Comparison of ENCODE assay signal across 13 mouse cellular contexts in genomic region chr16:70103791-70104378, GRCm38 (mm10).
DNase-seq lines count a peak whose midpoint lies in the region; ATAC-seq and TF ChIP-seq lines count a peak whose summit lies in the region.
"Had no signal": no experiment of that assay in that cellular context is flagged by ENCODE, and none has a peak within 500 bp of the region (broad histone marks: within the 10 kb centered on the region; RNA-seq: fewer than 3 reads in every experiment).

No protein-coding gene starts in this region.

- no peak overlapping the region for H3K9ac ChIP-seq in hindbrain, postnatal 0 days (replicated peaks; ENCODE audit: low read length)
- no peak overlapping the region for H3K9ac ChIP-seq in hindbrain, embryonic 11.5 days (ENCODE audit: low read depth, low read length)
- no peak overlapping the region for H3K9ac ChIP-seq in midbrain, postnatal 0 days (replicated peaks; ENCODE audit: low read length, poor library complexity, severe bottlenecking)
- no peak overlapping the region for H3K9ac ChIP-seq in midbrain, embryonic 15.5 days
- H3K9ac ChIP-seq: intestine, embryonic 15.5 days had no signal

- 50% methylated on average over 6 of the region's 6 CpGs for WGBS in hindbrain, postnatal 0 days
- 67% methylated on average over 6 of the region's 6 CpGs for WGBS in hindbrain, embryonic 11.5 days
- 59% methylated on average over 6 of the region's 6 CpGs for WGBS in midbrain, postnatal 0 days
- WGBS in midbrain, embryonic 15.5 days, result 61% methylated on average over 6 of the region's 6 CpGs

- H3K4me2 ChIP-seq in hindbrain, postnatal 0 days (ENCODE audit: low read depth, low read length), result no peak overlapping the region
- no peak overlapping the region for H3K4me2 ChIP-seq in hindbrain, embryonic 11.5 days (replicated peaks; ENCODE audit: low read depth, low read length)
- no peak overlapping the region for H3K4me2 ChIP-seq in midbrain, postnatal 0 days (ENCODE audit: low read depth, low read length, poor library complexity, severe bottlenecking)
- no peak overlapping the region for H3K4me2 ChIP-seq in midbrain, embryonic 15.5 days
- H3K4me2 ChIP-seq: intestine, embryonic 15.5 days; midbrain, embryonic 11.5 days had no signal

- no peaks in the 10 kb centered on the region for H3K4me1 ChIP-seq in hindbrain, postnatal 0 days (ENCODE audit: insufficient read depth, low read length)
- H3K4me1 ChIP-seq in hindbrain, embryonic 11.5 days (replicated peaks; ENCODE audit: control insufficient read depth, insufficient read depth, low read length), result no peaks in the 10 kb centered on the region
- no peaks in the 10 kb centered on the region for H3K4me1 ChIP-seq in midbrain, postnatal 0 days (ENCODE audit: insufficient read depth, low read length)
- no peaks in the 10 kb centered on the region for H3K4me1 ChIP-seq in midbrain, embryonic 15.5 days

- TF ChIP-seq CTCF in hindbrain, postnatal 0 days (IDR thresholded peaks at IDR 0.05; ENCODE audit: low read depth), result no peak
- TF ChIP-seq CTCF in midbrain, postnatal 0 days (IDR thresholded peaks at IDR 0.05), result no peak

- H3K4me3 ChIP-seq in hindbrain, postnatal 0 days (ENCODE audit: low read length), result no peak overlapping the region
- no peak overlapping the region for H3K4me3 ChIP-seq in hindbrain, embryonic 11.5 days (ENCODE audit: low read depth, low read length)
- no peak overlapping the region for H3K4me3 ChIP-seq in midbrain, postnatal 0 days (ENCODE audit: low read depth, low read length)
- no peak overlapping the region for H3K4me3 ChIP-seq in midbrain, embryonic 15.5 days
- H3K4me3 ChIP-seq: intestine, embryonic 15.5 days had no signal

- no peaks in the 10 kb centered on the region for H3K36me3 ChIP-seq in hindbrain, postnatal 0 days (ENCODE audit: insufficient read depth, low read length)
- H3K36me3 ChIP-seq in hindbrain, embryonic 11.5 days (ENCODE audit: control insufficient read depth, insufficient read depth, low read length), result no peaks in the 10 kb centered on the region
- H3K36me3 ChIP-seq in midbrain, postnatal 0 days (ENCODE audit: insufficient read depth, low read length), result no peaks in the 10 kb centered on the region
- no peaks in the 10 kb centered on the region for H3K36me3 ChIP-seq in midbrain, embryonic 15.5 days (replicated peaks)
- H3K36me3 ChIP-seq: intestine, embryonic 15.5 days had no signal

- H3K27me3 ChIP-seq in hindbrain, postnatal 0 days (ENCODE audit: insufficient read depth, low read length), result no peaks in the 10 kb centered on the region
- H3K27me3 ChIP-seq in hindbrain, embryonic 11.5 days (ENCODE audit: control insufficient read depth, insufficient read depth, low read length), result no peaks in the 10 kb centered on the region
- H3K27me3 ChIP-seq in midbrain, postnatal 0 days (ENCODE audit: insufficient read depth, low read length), result no peaks in the 10 kb centered on the region
- H3K27me3 ChIP-seq in midbrain, embryonic 15.5 days (replicated peaks), result no peaks in the 10 kb centered on the region
- H3K27me3 ChIP-seq: intestine, embryonic 15.5 days had no signal

- H3K27ac ChIP-seq in hindbrain, postnatal 0 days, result no peak overlapping the region
- no peak overlapping the region for H3K27ac ChIP-seq in hindbrain, embryonic 11.5 days (ENCODE audit: low read depth, low read length)
- H3K27ac ChIP-seq in midbrain, postnatal 0 days (ENCODE audit: low read depth, low read length), result no peak overlapping the region
- H3K27ac ChIP-seq in midbrain, embryonic 15.5 days, result no peak overlapping the region
- H3K27ac ChIP-seq: intestine, embryonic 15.5 days had no signal

- no peaks in the 10 kb centered on the region for H3K9me3 ChIP-seq in hindbrain, postnatal 0 days (ENCODE audit: low read length)
- H3K9me3 ChIP-seq in hindbrain, embryonic 11.5 days (ENCODE audit: control insufficient read depth, low read length), result no peaks in the 10 kb centered on the region
- no peaks in the 10 kb centered on the region for H3K9me3 ChIP-seq in midbrain, postnatal 0 days (ENCODE audit: low read length)
- H3K9me3 ChIP-seq in midbrain, embryonic 15.5 days, result no peaks in the 10 kb centered on the region
- H3K9me3 ChIP-seq: intestine, embryonic 15.5 days had no signal

- peak; percentile 3 for DNase-seq in embryo, embryonic 10 days (ENCODE audit: low spot score)
- DNase-seq in embryo, embryonic 9.5 days (ENCODE audit: extremely low spot score), result no peak
- peak; percentile 27 for DNase-seq in hindbrain, postnatal 0 days (ENCODE audit: low spot score)
- DNase-seq in hindbrain, embryonic 11.5 days (ENCODE audit: low spot score), result no peak
- peak; percentile 12 for DNase-seq in midbrain, postnatal 0 days (ENCODE audit: low spot score)
- no peak for DNase-seq in urinary bladder, postnatal 4 days (ENCODE audit: low spot score in 2 of 2)
- DNase-seq: adrenal gland, adult 2 months; cerebellum, adult 9-10 months; thymus, postnatal 4 days had no signal

- ATAC-seq in hindbrain, postnatal 0 days, result no peak
- ATAC-seq in hindbrain, embryonic 11.5 days (ENCODE audit: low FRiP score), result no peak
- no peak for ATAC-seq in midbrain, postnatal 0 days (ENCODE audit: low FRiP score)
- ATAC-seq in midbrain, embryonic 15.5 days (replicated peaks), result no peak
- ATAC-seq in megakaryocyte progenitor cell, adult 5-6 weeks (replicated peaks; ENCODE audit: poor library complexity), result peak; percentile 70
- ATAC-seq: intestine, embryonic 15.5 days had no signal

Comparison
In these comparisons a context has a peak if more than half of its experiments do, and no peak if none do; other contexts are left out.
1. DNase-seq: peak in embryo, embryonic 10 days (single experiment), hindbrain, postnatal 0 days (single experiment) and midbrain, postnatal 0 days (single experiment); none in embryo, embryonic 9.5 days (single experiment), hindbrain, embryonic 11.5 days (single experiment) and urinary bladder, postnatal 4 days (0 of 2).